7 mouse cellular contexts compared by ENCODE assay signal in genomic region chr5:117068181-117068580, GRCm38 (mm10). TPM values are rescaled to one million over a fixed set of nuclear protein-coding genes. Genes with fewer than 3 reads are reported as not detected.
A peak's percentile ranks its signal among the peaks of the same experiment; 100 is the strongest.
DNase-seq lines count a peak whose midpoint lies in the region.

No protein-coding gene starts in this region.

- peak; percentile 11 for DNase-seq in kidney, adult 18-20 months
- no peak for DNase-seq in kidney, postnatal 14 days
- DNase-seq in B cell, adult 2 months, result peak; percentile 52 to 59
- DNase-seq in NIH3T3 (ENCODE audit: low read depth), result peak; percentile 22
- DNase-seq in lung, postnatal 36 days, result peak; percentile 15
- no peak for DNase-seq in adrenal gland, adult (ENCODE audit: inconsistent age in 2 of 2, low spot score in 1 of 2)
- no peak for DNase-seq in gastrocnemius, postnatal 4 days (ENCODE audit: low spot score in 2 of 2)

RNA-seq across cellular contexts. Expression of gene Suds3, which starts 47.7 kb away (rescaled TPM):
- total RNA-seq in gastrocnemius, postnatal 4 days (2021), result 10 to 100 TPM; 52.7 to 54.7 TPM

RNA-seq across cellular contexts. Expression of gene Taok3, which starts 51.7 kb away (rescaled TPM):
- total RNA-seq in gastrocnemius, postnatal 4 days (2021), result 10 to 100 TPM; 13.7 to 14.7 TPM

Comparison
In these comparisons a context has a peak if more than half of its experiments do, and no peak if none do; other contexts are left out.
1. DNase-seq: peak in kidney, adult 18-20 months (single experiment), B cell, adult 2 months (2 of 2), NIH3T3 (single experiment) and lung, postnatal 36 days (single experiment); none in kidney, postnatal 14 days (single experiment), adrenal gland, adult (0 of 2) and gastrocnemius, postnatal 4 days (0 of 2).